Mouse (Mus musculus): ENCODE measurements around the gene Ncr1. TPM values are rescaled to one million over a fixed set of nuclear protein-coding genes. Genes with fewer than 3 reads are reported as not detected.
"Not testable (repeated sequence)": the region's sequence is repeated elsewhere in the genome, so short reads cannot be mapped to it uniquely, and the experiment has no call there.

Ncr1 gene
- total RNA-seq (2021): not detected
- long read RNA-seq, experiment 1: 0 reads
- long read RNA-seq, experiment 2: 0 reads

GRCm38 (mm10) chr7:4337509-4337908 lies at the start of gene Ncr1:
Gene Ncr1, plus strand, starts transcription at chr7:4337724.
- no peak for DNase-seq
- intact Hi-C loops (cut with DNase I): no loop called here

GRCm38 (mm10) chr7:4292638-4293037 lies 44.9 kb upstream of the Ncr1 start:
- intact Hi-C loops (cut with DNase I): loop anchor here (10.0 kb wide), 1 partner anchor 158 kb away; the partner anchor contains the start of gene Leng8
- DNase-seq: no peak

GRCm38 (mm10) chr7:4297189-4297588 lies 40.3 kb upstream of the Ncr1 start:
- peak in 1 of 2 experiments; percentile 14 for DNase-seq
- intact Hi-C loops (cut with DNase I): loop anchor here (5.0 to 10.0 kb wide), 2 partner anchors 130 to 162 kb away; partner anchors contain the start of gene Leng8

GRCm38 (mm10) chr7:4300166-4300565 lies 37.4 kb upstream of the Ncr1 start:
- no peak for DNase-seq
- intact Hi-C loops (cut with DNase I): no loop called here

GRCm38 (mm10) chr7:4303457-4303856 lies 34.1 kb upstream of the Ncr1 start:
- DNase-seq: no peak
- intact Hi-C loops (cut with DNase I): no loop called here

GRCm38 (mm10) chr7:4313109-4313508 lies 24.4 kb upstream of the Ncr1 start:
- DNase-seq; intact Hi-C loops (cut with DNase I): not testable (repeated sequence)

- DNase-seq; intact Hi-C loops (cut with DNase I): not testable (repeated sequence)
Observed at GRCm38 (mm10) chr7:4313531-4313930, 24.0 kb upstream of the Ncr1 start.

- DNase-seq: no peak
- intact Hi-C loops (cut with DNase I): no loop called here
Observed at GRCm38 (mm10) chr7:4323301-4323700, 14.2 kb upstream of the Ncr1 start.

GRCm38 (mm10) chr7:4373521-4373920 lies 36.0 kb downstream of the Ncr1 start:
- DNase-seq: no peak
- intact Hi-C loops (cut with DNase I): no loop called here

Small RNA genes within 50 kb of the gene (microRNA-seq; reads per million reads assigned to microRNA genes)
- gene Gm24752: 0 reads per million in 2 experiments
- 0 reads per million in 2 experiments for gene Gm25349

Other genes starting within 250 kb of the Ncr1 start
- gene Ttyh1, start 218.3 kb upstream of the Ncr1 start, total RNA-seq (2021): 1 to 10 TPM; 1.9 to 2.0 TPM
- gene Leng8, start 200.7 kb upstream of the Ncr1 start, total RNA-seq (2021): 10 to 100 TPM; 47.6 to 64.6 TPM
- 1 to 10 TPM; 2.7 to 3.4 TPM for gene Leng9, start 187.3 kb upstream of the Ncr1 start, total RNA-seq (2021)
- gene Cdc42ep5, start 172.9 kb upstream of the Ncr1 start, total RNA-seq (2021): 10 to 100 TPM in 1 of 2 experiments, 1 to 10 TPM in 1; 9.0 to 10.2 TPM
- gene Lilra5, start 100.0 kb upstream of the Ncr1 start, total RNA-seq (2021): under 1 TPM; 0.66 to 0.98 TPM
- gene Gp6, start 60.0 kb downstream of the Ncr1 start, total RNA-seq (2021): under 1 TPM in 1 of 2 experiments, not detected in 1; 0.10 TPM
- gene Rdh13, start 107.9 kb downstream of the Ncr1 start, total RNA-seq (2021): 10 to 100 TPM; 31.0 to 32.1 TPM
- gene Eps8l1, start 123.0 kb downstream of the Ncr1 start, total RNA-seq (2021): 1 to 10 TPM; 3.1 to 4.9 TPM
- gene Ppp1r12c, start 164.0 kb downstream of the Ncr1 start, total RNA-seq (2021): 10 to 100 TPM; 76.0 to 82.1 TPM
- 10 to 100 TPM; 25.4 to 33.6 TPM for gene Tnnt1, start 178.7 kb downstream of the Ncr1 start, total RNA-seq (2021)
- 1,000 to 10,000 TPM; 7,272 to 7,308 TPM for gene Tnni3, start 186.5 kb downstream of the Ncr1 start, total RNA-seq (2021)
- 1 to 10 TPM; 1.8 to 1.9 TPM for gene Dnaaf3, start 194.7 kb downstream of the Ncr1 start, total RNA-seq (2021)
- 1 to 10 TPM; 1.4 to 1.9 TPM for gene Syt5, start 209.8 kb downstream of the Ncr1 start, total RNA-seq (2021)

All from heart, postnatal 14 days (tissue).